Mouse (Mus musculus) liver, embryonic 11.5 days (tissue): ENCODE results near the gene Ncf1. TPM values are rescaled to one million over a fixed set of nuclear protein-coding genes. Genes with fewer than 3 reads are reported as not detected.

Source experiments
- ATAC-seq: fragments of 200-750 bp; cut with Nextera tagmentation; replicated peaks from 2 replicates; pipeline ENCODE4 v1.8.0; 2017; ENCODE audit warnings: moderate number of reproducible peaks, mild to moderate bottlenecking, moderate TSS enrichment, moderate library complexity; ENCODE audit not compliant: low FRiP score
- DNase-seq: peaks from one replicate; pipeline ENCODE4 v3.0.0-alpha.2; 2017; ENCODE audit warnings: low spot score
- H3K27ac ChIP-seq: fragments of 300-500 bp; sonication (generic); 2 replicates; pipeline ENCODE4 v1.5.1; 2014; ENCODE audit warnings: mild to moderate bottlenecking, low read depth, low read length, control low read depth
- H3K27me3 ChIP-seq: fragments of 300-500 bp; sonication (generic); replicated peaks from 2 replicates; pipeline ENCODE4 v1.6.1; 2014; ENCODE audit warnings: low read length, mixed read lengths; ENCODE audit not compliant: control insufficient read depth, insufficient read depth
- H3K36me3 ChIP-seq: fragments of 300-500 bp; sonication (generic); 2 replicates; pipeline ENCODE4 v1.6.1; 2014; ENCODE audit warnings: mild to moderate bottlenecking, low read length, moderate library complexity, mixed read lengths; ENCODE audit not compliant: control insufficient read depth, insufficient read depth
- H3K4me1 ChIP-seq: fragments of 300-500 bp; sonication (generic); replicated peaks from 2 replicates; pipeline ENCODE4 v1.6.1; 2014; ENCODE audit warnings: low read length, mixed read lengths; ENCODE audit not compliant: control insufficient read depth, insufficient read depth
- H3K4me2 ChIP-seq: fragments of 300-500 bp; sonication (generic); 2 replicates; pipeline ENCODE4 v1.6.1; 2014; ENCODE audit warnings: mild to moderate bottlenecking, control low read depth, moderate library complexity
- H3K4me3 ChIP-seq: fragments of 300-500 bp; sonication (generic); 2 replicates; pipeline ENCODE4 v1.5.1; 2014; ENCODE audit warnings: low read depth, low read length, control low read depth
- H3K9ac ChIP-seq: fragments of 300-500 bp; sonication (generic); 2 replicates; pipeline ENCODE4 v1.6.1; 2014; ENCODE audit warnings: low read depth, low read length, control low read depth
- H3K9me3 ChIP-seq: fragments of 300-500 bp; sonication (generic); 2 replicates; pipeline ENCODE4 v1.6.1; 2016; ENCODE audit warnings: low read length, inconsistent platforms, mixed read lengths; ENCODE audit not compliant: control insufficient read depth
- WGBS: fragments of 180-500 bp; shearing (Covaris S2); extraction: QIAGEN DNeasy Blood & Tissue Kit; methylation state at CpG from one replicate; pipeline ENCODE4 v1.1.7; 2014; 5-methylcytosine and 5-hydroxymethylcytosine counted together
- polyA plus RNA-seq: library from polyadenylated mRNA; unstranded; fragments of >200 nt; fragmentation: Nextera tagmentation; extraction: Ambion mirVana; gene quantifications from 2 replicates; pipeline ENCODE4 v1.2.1, GENCODE M21; 2014

Ncf1 gene
- polyA plus RNA-seq, 1 experiment from 2014 or later = 11.7 TPM

DNA sequence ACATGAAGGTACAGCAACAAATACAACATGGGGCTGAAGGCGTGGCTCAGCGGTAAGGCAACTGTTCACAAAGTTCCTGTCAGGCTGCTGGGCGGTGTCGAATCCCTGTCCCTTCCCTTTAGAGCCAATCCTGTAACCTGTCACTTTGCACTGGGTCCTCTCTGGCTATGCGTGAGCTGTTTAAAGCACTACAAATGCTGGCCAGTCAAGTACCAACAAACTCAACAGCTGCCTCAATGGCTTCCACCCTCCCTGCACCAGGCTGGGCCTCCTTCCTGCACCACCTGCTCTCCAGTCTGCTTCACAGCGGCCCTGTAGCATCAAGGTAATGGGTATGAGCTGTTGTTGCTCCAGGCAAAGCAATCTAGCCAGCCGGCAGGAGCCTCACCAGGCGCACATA lies 39.3 kb upstream of the Ncf1 start:
- H3K4me3 ChIP-seq = no peak overlapping the region
- ATAC-seq (no peak), DNase-seq (no peak)
- no peaks in the 10 kb centered on the region for H3K4me1 ChIP-seq
- peaks cover 58% of the 10 kb centered on the region for H3K36me3 ChIP-seq
- 95% methylated on average over 8 of the region's 8 CpGs for whole genome bisulfite sequencing
- no peaks in the 10 kb centered on the region for H3K9me3 ChIP-seq
- no peak overlapping the region for H3K4me2 ChIP-seq
- no peaks in the 10 kb centered on the region for H3K27me3 ChIP-seq
- no peak overlapping the region for H3K9ac ChIP-seq
- H3K27ac ChIP-seq = no peak overlapping the region

GRCm38 (mm10) chr5:134266404-134266803 lies 37.0 kb upstream of the Ncf1 start:
- Histone ChIP-seq H3K9me3 (no peaks in the 10 kb centered on the region), H3K9ac (no peak overlapping the region), H3K4me2 (no peak overlapping the region), H3K36me3 (peaks cover 63% of the 10 kb centered on the region), H3K4me3 (no peak overlapping the region), H3K27ac (no peak overlapping the region), H3K4me1 (no peaks in the 10 kb centered on the region), H3K27me3 (no peaks in the 10 kb centered on the region)
- ATAC-seq (no peak), DNase-seq (no peak)
- 89% methylated on average over 18 of the region's 18 CpGs for WGBS

DNA sequence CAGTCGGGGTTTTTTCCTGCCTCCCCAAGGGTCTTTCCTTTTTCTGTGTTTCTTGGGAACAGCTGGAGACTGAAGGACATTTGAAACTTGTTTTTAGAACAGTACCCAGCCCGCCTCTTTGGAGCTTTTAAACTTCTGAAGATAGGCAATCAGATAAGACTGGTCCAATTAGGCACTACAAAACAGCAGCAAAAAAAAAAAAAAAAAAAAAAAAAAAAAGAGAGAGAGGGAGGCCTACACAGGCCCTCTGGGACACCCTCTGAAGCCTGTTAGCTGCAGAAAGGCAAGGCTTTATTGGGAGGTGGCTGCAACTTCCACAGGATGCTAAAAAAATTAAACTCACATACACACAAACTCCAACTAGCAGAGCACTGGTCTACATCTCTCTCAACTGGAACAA lies 36.5 kb upstream of the Ncf1 start:
- Histone ChIP-seq H3K9me3 (no peaks in the 10 kb centered on the region), H3K4me1 (no peaks in the 10 kb centered on the region), H3K9ac (no peak overlapping the region), H3K27me3 (no peaks in the 10 kb centered on the region), H3K27ac (no peak overlapping the region), H3K36me3 (peaks cover 64% of the 10 kb centered on the region), H3K4me3 (no peak overlapping the region), H3K4me2 (no peak overlapping the region)
- 79% methylated on average over 2 of the region's 2 CpGs for WGBS
- DNase-seq = no peak
- ATAC-seq = no peak

DNA sequence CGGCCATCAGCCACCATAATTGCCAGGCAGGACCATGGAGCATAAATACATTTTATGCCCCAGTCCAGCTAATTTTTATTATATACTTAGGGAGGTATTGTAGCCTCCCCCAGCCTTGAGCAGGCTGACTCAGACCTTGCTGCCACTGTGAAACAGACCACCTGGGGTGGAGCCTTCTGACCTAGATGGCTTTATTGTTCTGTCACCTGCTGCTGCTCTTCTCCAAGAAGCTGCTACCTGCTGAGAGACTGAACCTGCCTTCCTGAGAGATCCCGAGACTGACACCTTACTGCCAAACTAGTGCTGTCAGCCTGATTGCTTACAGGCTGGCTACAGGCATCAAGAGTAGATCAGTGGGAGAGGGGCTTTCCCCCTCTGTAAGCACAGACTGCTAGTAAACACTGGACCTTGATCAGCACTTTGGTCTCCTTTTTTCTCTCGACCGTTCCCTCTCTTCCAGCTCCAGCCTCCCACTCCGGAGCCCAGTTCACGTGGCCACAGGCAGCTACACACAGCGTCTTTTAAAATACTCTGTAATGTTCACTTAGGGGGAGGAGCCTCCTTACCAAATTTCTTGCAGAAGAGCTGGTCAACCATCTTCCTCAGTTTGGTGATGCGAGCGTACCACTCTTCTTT lies 30.7 kb upstream of the Ncf1 start:
- no peak overlapping the region for H3K4me3 ChIP-seq
- no peak for DNase-seq
- no peaks in the 10 kb centered on the region for H3K27me3 ChIP-seq
- no peak for ATAC-seq
- H3K9ac ChIP-seq = no peak overlapping the region
- H3K27ac ChIP-seq = no peak overlapping the region
- H3K4me1 ChIP-seq = no peaks in the 10 kb centered on the region
- 94% methylated on average over 9 of the region's 9 CpGs for WGBS
- H3K9me3 ChIP-seq = no peaks in the 10 kb centered on the region
- no peak overlapping the region for H3K4me2 ChIP-seq
- H3K36me3 ChIP-seq = peaks cover 85% of the 10 kb centered on the region

GRCm38 (mm10) chr5:134258934-134259333 lies 29.5 kb upstream of the Ncf1 start:
- Histone ChIP-seq H3K9me3 (no peaks in the 10 kb centered on the region), H3K4me1 (no peaks in the 10 kb centered on the region), H3K27ac (no peak overlapping the region), H3K4me2 (no peak overlapping the region), H3K27me3 (no peaks in the 10 kb centered on the region), H3K9ac (no peak overlapping the region), H3K36me3 (peaks cover 84% of the 10 kb centered on the region), H3K4me3 (no peak overlapping the region)
- no peak for ATAC-seq
- no peak for DNase-seq
- WGBS = 89% methylated on average over 2 of the region's 2 CpGs

- Histone ChIP-seq H3K27me3 (no peaks in the 10 kb centered on the region), H3K9me3 (no peaks in the 10 kb centered on the region), H3K36me3 (peaks cover 84% of the 10 kb centered on the region), H3K4me2 (no peak overlapping the region), H3K27ac (no peak overlapping the region), H3K9ac (no peak overlapping the region), H3K4me3 (no peak overlapping the region), H3K4me1 (no peaks in the 10 kb centered on the region)
- DNase-seq (no peak), ATAC-seq (no peak)
- WGBS = 54% methylated on average over 4 of the region's 4 CpGs
Observed at GRCm38 (mm10) chr5:134258395-134258794, 29.0 kb upstream of the Ncf1 start.

DNA sequence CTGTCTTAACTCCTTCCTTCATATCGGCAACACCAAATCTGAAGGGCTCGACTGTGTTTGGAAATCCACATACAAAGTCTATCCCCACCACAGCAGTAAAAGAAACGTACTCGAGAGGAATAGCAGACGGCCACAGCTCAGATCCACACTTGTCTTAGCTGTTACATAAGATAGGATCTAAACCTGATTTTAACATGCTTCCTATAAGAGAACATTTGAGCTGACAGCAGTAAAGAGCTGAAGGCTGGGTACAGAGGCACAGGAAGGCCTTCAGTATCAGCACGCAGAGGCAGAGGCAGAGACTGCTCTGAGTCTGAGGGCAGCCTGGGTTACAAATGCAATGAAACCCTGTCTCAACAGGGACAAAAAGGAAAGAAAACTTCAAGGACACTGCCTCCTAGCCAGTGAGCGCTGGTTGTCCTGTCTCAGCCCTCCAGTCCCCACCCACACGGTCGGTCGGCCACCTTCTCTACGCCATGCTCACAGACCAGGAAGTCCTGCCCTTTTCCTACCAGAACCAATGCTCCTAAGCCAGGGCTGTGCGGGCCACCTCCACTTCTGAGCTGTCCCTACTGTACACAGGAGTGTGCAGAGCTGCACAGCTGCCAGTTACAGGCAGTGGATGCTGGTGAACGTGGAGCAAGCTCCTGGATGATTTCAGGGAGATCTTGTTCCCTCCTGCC lies 28.1 kb upstream of the Ncf1 start:
- Histone ChIP-seq H3K9ac (no peak overlapping the region), H3K27me3 (no peaks in the 10 kb centered on the region), H3K9me3 (no peaks in the 10 kb centered on the region), H3K27ac (no peak overlapping the region; the same call in 1 of the 2 replicates), H3K4me3 (no peak overlapping the region), H3K4me2 (no peak overlapping the region), H3K36me3 (peaks cover 83% of the 10 kb centered on the region), H3K4me1 (no peaks in the 10 kb centered on the region)
- DNase-seq (no peak), ATAC-seq (no peak)
- WGBS = 85% methylated on average over 13 of the region's 13 CpGs

DNA sequence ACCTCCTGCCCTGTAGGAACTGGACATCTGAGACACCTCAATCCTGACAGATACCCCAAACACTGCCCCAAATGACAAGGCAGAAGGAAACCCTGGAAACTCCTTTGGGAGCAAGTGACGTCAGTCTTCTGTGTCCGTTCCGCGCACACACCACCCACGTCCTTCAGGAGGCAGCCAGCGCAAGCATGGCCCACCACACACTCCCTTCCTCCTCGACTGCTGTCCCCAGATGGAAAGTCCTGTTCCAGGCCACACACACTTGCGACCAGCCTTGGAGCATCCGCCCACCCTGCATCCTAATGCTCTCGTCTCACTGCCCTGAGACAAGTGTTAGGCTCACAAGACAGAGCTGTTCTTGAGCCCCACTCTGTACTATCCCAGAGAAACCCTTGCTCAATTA lies 25.9 kb upstream of the Ncf1 start:
- Histone ChIP-seq H3K4me1 (no peaks in the 10 kb centered on the region), H3K9me3 (no peaks in the 10 kb centered on the region), H3K36me3 (peaks cover 83% of the 10 kb centered on the region), H3K4me2 (no peak overlapping the region), H3K27me3 (no peaks in the 10 kb centered on the region), H3K9ac (no peak overlapping the region), H3K4me3 (no peak overlapping the region), H3K27ac (no peak overlapping the region)
- 93% methylated on average over 10 of the region's 10 CpGs for WGBS
- DNase-seq = no peak
- no peak for ATAC-seq

DNA sequence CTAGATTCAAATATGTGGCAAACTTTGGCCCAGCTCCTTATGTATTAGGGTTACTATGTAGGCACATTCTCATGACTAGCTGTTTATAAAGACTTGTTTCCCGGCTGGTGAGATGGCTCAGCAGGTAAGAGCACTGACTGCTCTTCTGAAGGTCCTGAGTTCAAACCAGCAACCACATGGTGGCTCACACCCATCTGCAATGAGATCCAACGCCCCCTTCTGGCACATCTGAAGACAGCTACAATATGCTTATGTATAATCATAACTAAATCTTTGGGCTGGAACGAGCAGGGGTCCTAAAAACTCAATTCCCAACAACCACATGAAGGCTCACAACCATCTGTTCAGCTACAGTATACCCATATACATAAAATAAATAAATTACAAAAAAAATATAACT lies 24.4 kb upstream of the Ncf1 start:
- no peak for ATAC-seq
- Histone ChIP-seq H3K4me2 (no peak overlapping the region), H3K4me1 (no peaks in the 10 kb centered on the region), H3K27ac (no peak overlapping the region), H3K36me3 (peaks cover 83% of the 10 kb centered on the region), H3K27me3 (no peaks in the 10 kb centered on the region), H3K4me3 (no peak overlapping the region), H3K9ac (no peak overlapping the region), H3K9me3 (no peaks in the 10 kb centered on the region)
- no peak for DNase-seq
- WGBS = 69% methylated on average over 3 of the region's 3 CpGs
